Mouse (Mus musculus) midbrain, embryonic 11.5 days (tissue): ENCODE data around the gene Tmc5. TPM values are rescaled to one million over a fixed set of nuclear protein-coding genes. Genes with fewer than 3 reads are reported as not detected.

Experiments
- ATAC-seq: fragments of 200-750 bp; cut with Nextera tagmentation; 2 replicates; pipeline ENCODE4 v1.8.0; 2017; ENCODE audit warnings: moderate TSS enrichment, moderate library complexity; ENCODE audit not compliant: low FRiP score
- DNase-seq: peaks from one replicate; pipeline ENCODE4 v3.0.0; 2015; ENCODE audit warnings: low spot score; ENCODE audit errors: missing footprints
- H3K27ac ChIP-seq: fragments of 300-500 bp; sonication (generic); 2 replicates; pipeline ENCODE4 v1.5.1; 2014; ENCODE audit warnings: low read depth, low read length
- H3K27me3 ChIP-seq: fragments of 300-500 bp; sonication (generic); 2 replicates; pipeline ENCODE4 v1.6.1; 2014; ENCODE audit warnings: mild to moderate bottlenecking, low read length, moderate library complexity, mixed read lengths; ENCODE audit not compliant: control insufficient read depth, insufficient read depth
- H3K36me3 ChIP-seq: fragments of 300-500 bp; sonication (generic); 2 replicates; pipeline ENCODE4 v1.6.1; 2014; ENCODE audit warnings: mild to moderate bottlenecking, low read length, moderate library complexity, mixed read lengths; ENCODE audit not compliant: control insufficient read depth, insufficient read depth
- H3K4me1 ChIP-seq: fragments of 300-500 bp; sonication (generic); 2 replicates; pipeline ENCODE4 v1.6.1; 2014; ENCODE audit warnings: low read length; ENCODE audit not compliant: control insufficient read depth, insufficient read depth
- H3K4me2 ChIP-seq: fragments of 300-500 bp; sonication (generic); 2 replicates; pipeline ENCODE4 v1.6.1; 2014; ENCODE audit warnings: mild to moderate bottlenecking, moderate library complexity
- H3K4me3 ChIP-seq: fragments of 300-500 bp; sonication (generic); 2 replicates; pipeline ENCODE4 v1.5.1; 2014; ENCODE audit warnings: low read depth, low read length
- H3K9ac ChIP-seq: fragments of 300-500 bp; sonication (generic); 2 replicates; pipeline ENCODE4 v1.6.1; 2014; ENCODE audit warnings: low read length
- H3K9me3 ChIP-seq: fragments of 300-500 bp; sonication (generic); 2 replicates; pipeline ENCODE4 v1.6.1; 2016; ENCODE audit warnings: low read length; ENCODE audit not compliant: control insufficient read depth
- WGBS: fragments of 180-500 bp; shearing (Covaris S2); extraction: QIAGEN DNeasy Blood & Tissue Kit; methylation state at CpG from one replicate; pipeline ENCODE4 v1.1.7; 2014; 5-methylcytosine and 5-hydroxymethylcytosine counted together
- polyA plus RNA-seq: library from polyadenylated mRNA; unstranded; fragments of >200 nt; fragmentation: Nextera tagmentation; extraction: Ambion mirVana; gene quantifications from 2 replicates; pipeline ENCODE4 v1.2.1, GENCODE M21; 2014

The Tmc5 gene
- polyA plus RNA-seq, 1 experiment from 2014 or later, result 0.19 TPM

DNA sequence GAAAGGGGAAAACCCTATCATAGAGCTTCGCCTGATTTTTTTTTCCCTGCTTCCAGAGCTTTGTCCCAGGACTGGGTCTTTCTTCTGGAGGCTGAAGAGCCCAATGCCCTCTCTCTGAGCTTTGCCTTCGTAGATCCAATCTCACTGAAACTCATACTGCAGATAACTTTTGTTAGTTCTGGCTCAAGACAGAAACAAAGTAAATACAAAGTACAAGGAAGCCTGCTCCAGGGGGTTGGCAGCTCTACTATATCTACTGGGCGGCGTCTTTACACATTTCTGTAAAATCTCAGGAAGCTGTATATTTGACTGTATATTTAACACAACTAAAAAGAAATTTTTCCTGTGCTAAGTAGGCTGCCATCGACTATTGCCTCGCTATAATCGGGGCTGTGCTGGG lies 13.3 kb upstream of the Tmc5 start:
- WGBS, result 24% methylated on average over 7 of the region's 7 CpGs
- Histone ChIP-seq H3K4me1 (peaks cover 3% of the 10 kb centered on the region; the same call in 1 of the 2 replicates), H3K9ac (peak overlapping the region; percentile 88), H3K9me3 (no peaks in the 10 kb centered on the region), H3K4me3 (peak overlapping the region; percentile 64), H3K36me3 (no peaks in the 10 kb centered on the region), H3K27ac (no peak overlapping the region), H3K4me2 (peak overlapping the region; percentile 93), H3K27me3 (no peaks in the 10 kb centered on the region)
- no peak for DNase-seq
- ATAC-seq, result no peak

DNA sequence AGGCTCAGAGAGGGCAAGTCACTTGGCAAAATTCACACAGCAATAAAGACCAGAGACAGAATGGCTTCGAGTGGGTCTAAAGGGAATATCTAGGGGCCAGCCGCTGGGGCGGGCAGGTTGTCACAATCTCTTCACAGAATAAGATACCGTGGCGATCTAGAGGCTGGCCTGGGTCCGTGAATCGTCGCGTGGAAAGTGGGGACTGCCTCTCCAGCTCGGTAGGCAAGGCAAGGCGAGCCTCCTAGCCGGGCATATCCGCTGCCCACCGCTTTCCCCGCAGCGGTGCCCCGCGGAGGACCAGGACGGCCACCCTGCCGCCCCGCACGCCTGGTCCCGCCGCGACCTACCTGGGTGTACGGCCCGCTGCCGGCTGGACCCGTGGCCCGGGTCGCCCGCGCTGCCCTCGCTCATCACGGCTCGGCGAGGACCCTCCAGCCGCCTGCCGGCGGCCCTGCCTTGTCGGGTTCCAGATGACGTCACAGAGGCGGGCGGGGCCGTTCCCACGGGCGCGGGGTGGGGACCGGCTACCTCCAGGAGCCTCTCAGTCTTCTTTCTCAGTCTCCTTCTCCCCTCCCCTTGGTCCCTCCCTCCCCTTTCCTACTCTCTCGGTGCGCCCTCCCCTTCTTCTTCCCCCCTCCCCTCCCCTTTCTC lies 12.7 kb upstream of the Tmc5 start, which contains the start of gene Tmc7:
TSS of gene Tmc7 (minus strand) at position 480 of the 651 bp plus-strand sequence.
- DNase-seq (peak; percentile 98), ATAC-seq (peak; percentile 93)
- peaks cover 3% of the 10 kb centered on the region; the same call in 1 of the 2 replicates for H3K4me1 ChIP-seq
- H3K4me2 ChIP-seq, result peak within 1 kb of the TSS; percentile 93
- H3K4me3 ChIP-seq, result peak within 1 kb of the TSS; percentile 64
- 1% methylated on average over 31 of the region's 51 CpGs for WGBS
- no peaks in the 10 kb centered on the region for H3K36me3 ChIP-seq
- peak within 1 kb of the TSS; percentile 88 for H3K9ac ChIP-seq
- no peaks in the 10 kb centered on the region for H3K27me3 ChIP-seq
- no peak within 1 kb of the TSS; the same call in 1 of the 2 replicates for H3K27ac ChIP-seq
- no peaks in the 10 kb centered on the region for H3K9me3 ChIP-seq

DNA sequence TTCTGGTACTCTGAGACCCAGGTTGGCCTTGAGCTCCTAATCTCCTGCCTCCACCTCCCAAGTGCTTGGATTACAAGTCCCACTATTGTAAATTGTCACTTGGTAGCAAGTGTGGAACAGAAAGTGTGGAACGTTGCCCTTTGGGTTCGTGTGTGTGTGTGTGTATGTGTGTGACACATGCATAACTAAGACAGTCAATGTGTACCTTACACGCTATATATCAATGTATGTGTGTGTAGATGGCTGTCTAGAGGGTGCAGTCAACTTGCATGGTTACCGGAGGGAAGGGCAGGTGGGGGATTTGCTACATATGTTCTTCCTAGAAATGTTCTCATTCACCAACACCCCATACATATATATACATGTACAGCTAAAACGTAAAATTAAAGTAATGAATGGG lies 12.2 kb upstream of the Tmc5 start:
- H3K4me1 ChIP-seq, result peaks cover 3% of the 10 kb centered on the region; the same call in 1 of the 2 replicates
- WGBS, result 71% methylated on average over 5 of the region's 5 CpGs
- no peaks in the 10 kb centered on the region for H3K9me3 ChIP-seq
- peak overlapping the region; percentile 64; the same call in 1 of the 2 replicates for H3K4me3 ChIP-seq
- ATAC-seq (no peak), DNase-seq (no peak)
- H3K36me3 ChIP-seq, result no peaks in the 10 kb centered on the region
- no peaks in the 10 kb centered on the region for H3K27me3 ChIP-seq
- H3K9ac ChIP-seq, result no peak overlapping the region
- H3K27ac ChIP-seq, result no peak overlapping the region
- peak overlapping the region; percentile 93 for H3K4me2 ChIP-seq

DNA sequence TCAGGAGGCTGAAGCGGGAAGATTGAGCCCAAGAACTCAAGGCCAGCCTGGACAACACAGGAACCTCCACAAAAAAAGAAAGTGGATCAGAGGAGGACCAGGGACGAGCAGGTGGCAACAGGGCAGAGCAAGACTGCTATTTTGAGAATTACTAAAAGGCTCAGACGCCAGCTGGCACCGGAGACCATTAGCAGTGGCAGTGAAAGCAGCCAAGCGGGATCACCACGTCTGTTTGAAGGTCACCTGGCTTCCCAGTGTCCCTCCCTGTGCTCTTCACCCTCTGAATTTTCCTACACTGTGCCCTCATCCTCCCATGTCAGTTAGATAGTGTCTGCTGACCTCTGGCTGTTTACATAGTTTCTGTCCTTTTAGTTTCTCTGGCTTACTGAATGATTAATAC lies 11.2 kb upstream of the Tmc5 start:
- Histone ChIP-seq H3K9me3 (no peaks in the 10 kb centered on the region), H3K36me3 (no peaks in the 10 kb centered on the region), H3K9ac (no peak overlapping the region), H3K4me1 (peaks cover 3% of the 10 kb centered on the region; the same call in 1 of the 2 replicates), H3K27me3 (no peaks in the 10 kb centered on the region), H3K4me2 (no peak overlapping the region), H3K27ac (no peak overlapping the region), H3K4me3 (no peak overlapping the region)
- ATAC-seq, result no peak
- DNase-seq, result no peak
- WGBS, result 85% methylated on average over 6 of the region's 6 CpGs

DNA sequence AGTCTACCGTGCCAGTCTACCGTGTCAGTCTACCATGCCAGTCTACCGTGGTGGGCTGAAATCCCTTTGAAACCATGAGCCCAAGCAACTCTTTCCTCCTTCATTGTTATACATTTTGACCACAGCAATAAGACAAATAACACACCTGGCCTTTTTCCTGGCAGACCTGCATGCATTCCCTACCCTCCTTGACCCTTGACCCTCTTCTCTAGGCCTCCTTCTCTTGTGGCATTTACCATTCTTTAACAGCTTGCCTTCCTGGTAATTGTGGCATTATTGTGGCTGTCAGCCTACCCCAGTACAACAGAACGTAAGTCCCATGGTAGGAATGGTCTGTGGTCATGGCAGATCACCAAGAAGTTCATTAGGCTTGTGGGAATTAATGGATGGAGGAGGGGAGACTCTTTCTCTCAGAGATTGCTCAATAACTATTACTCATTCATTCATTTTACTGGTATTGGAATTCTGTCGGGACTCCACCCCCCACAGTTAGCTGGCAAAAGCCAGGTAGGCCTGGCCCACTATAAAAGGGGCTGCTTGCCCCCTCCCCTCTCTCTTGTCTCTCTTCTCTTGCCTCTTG lies 6.3 kb upstream of the Tmc5 start:
- Histone ChIP-seq H3K9ac (no peak overlapping the region), H3K36me3 (no peaks in the 10 kb centered on the region), H3K4me2 (no peak overlapping the region), H3K27ac (no peak overlapping the region), H3K27me3 (no peaks in the 10 kb centered on the region), H3K4me3 (no peak overlapping the region), H3K9me3 (no peaks in the 10 kb centered on the region), H3K4me1 (peaks cover 22% of the 10 kb centered on the region)
- DNase-seq (no peak), ATAC-seq (no peak)
- 91% methylated on average over 5 of the region's 5 CpGs for WGBS

DNA sequence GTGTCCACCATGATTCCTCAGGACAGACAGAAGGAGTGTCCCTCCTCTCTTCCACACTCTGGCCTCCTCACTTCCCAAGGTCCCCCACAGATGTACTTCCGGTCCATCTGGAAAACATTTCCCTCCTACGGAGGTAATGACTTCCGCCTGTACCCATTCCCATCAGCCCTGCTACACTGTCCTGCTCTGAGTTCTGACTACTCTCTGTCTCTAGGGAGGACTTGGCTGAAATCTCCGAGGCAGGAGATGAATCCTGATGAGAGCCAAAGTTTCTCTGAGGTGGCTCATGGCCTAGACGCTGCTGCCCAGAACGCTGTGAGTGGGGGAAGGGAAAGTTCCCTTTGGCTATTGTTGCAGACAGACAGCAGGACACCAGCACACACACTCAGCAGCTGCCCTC lies 5.0 kb upstream of the Tmc5 start:
- no peak for ATAC-seq
- no peak for DNase-seq
- Histone ChIP-seq H3K27ac (peak overlapping the region; percentile 4; the same call in 1 of the 2 replicates), H3K4me2 (no peak overlapping the region), H3K9me3 (no peaks in the 10 kb centered on the region), H3K4me1 (peaks cover 24% of the 10 kb centered on the region), H3K36me3 (no peaks in the 10 kb centered on the region), H3K4me3 (no peak overlapping the region), H3K27me3 (no peaks in the 10 kb centered on the region; the same call in 1 of the 2 replicates), H3K9ac (peak overlapping the region; percentile 33; the same call in 1 of the 2 replicates)
- WGBS, result 44% methylated on average over 6 of the region's 6 CpGs

DNA sequence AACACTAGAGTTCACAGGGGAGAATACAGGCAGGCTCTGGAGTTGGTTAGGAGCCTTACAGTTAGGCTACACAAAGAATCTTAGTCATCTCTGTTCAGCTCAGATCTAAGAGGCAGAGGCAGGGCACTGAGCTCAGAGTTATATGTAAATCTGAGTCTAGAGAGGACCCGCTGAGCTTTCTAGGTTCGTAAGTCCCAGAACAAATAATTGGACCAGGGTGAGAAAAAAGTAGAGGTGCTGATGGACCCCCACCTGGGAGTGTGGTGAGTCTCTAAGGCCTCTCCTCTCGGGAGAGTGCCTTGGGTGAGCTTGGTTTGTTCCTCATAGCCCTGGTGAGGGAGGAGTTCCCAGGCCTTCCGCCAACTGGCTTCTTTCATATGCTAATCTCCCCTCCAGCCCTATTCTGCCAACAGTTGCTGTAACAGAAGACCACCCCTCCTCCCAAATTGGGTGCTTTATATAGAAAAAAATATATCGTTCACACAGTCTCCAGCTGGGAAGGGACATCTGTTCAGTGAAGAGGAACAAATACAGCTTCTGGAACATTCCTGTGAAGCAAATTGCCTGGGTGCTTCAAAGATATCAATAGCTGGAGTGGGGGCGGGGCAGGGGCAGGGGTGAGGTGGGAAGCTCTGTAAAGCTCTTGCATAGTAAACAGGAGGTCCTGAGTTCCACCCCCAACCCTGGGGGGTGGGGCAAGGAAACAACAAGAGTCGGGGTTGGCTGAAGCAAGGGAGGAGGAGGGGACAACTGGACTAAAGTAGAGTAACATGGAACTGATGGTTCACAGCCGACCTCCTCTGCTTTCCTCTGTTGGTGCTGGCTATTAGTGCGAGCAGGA lies 3.3 kb upstream of the Tmc5 start:
- Histone ChIP-seq H3K4me2 (peak overlapping the region; percentile 35), H3K4me1 (peaks cover 27% of the 10 kb centered on the region), H3K27me3 (peaks cover 6% of the 10 kb centered on the region; the same call in 1 of the 2 replicates), H3K9me3 (no peaks in the 10 kb centered on the region), H3K9ac (peak overlapping the region; percentile 41), H3K27ac (peak overlapping the region; percentile 96), H3K36me3 (no peaks in the 10 kb centered on the region), H3K4me3 (0 out of 2 replicates have a peak overlapping the region, but pooled peaks have one; percentile 10)
- ATAC-seq (peak; percentile 93), DNase-seq (peak; percentile 98)
- 3% methylated on average over 9 of the region's 9 CpGs for WGBS

DNA sequence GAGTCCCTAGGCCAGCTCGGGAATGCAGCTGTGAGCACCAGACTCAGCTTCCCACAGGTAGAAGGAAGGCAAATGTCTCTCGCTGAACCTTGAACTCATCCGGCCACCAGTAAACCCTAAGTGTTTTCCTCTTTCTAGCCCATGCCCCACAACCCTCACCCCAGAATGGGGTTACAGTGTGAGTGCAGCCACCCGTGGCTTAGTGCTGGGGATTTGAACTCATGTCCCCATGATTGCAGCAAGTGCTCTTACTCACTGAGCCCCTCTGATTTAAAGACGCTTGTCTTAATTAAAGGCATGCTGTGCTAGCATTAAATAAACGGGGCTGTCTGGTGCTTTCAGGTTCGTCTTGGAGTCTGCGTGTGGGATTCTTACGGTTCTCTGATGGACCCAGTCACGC lies 2.5 kb upstream of the Tmc5 start:
- DNase-seq (peak; percentile 91), ATAC-seq (peak; percentile 1; the same call in 1 of the 2 replicates)
- 31% methylated on average over 10 of the region's 10 CpGs for WGBS
- Histone ChIP-seq H3K4me2 (peak overlapping the region; percentile 35), H3K36me3 (no peaks in the 10 kb centered on the region), H3K27me3 (peaks cover 6% of the 10 kb centered on the region; the same call in 1 of the 2 replicates), H3K4me3 (0 out of 2 replicates have a peak overlapping the region, but pooled peaks have one; percentile 10), H3K4me1 (peaks cover 27% of the 10 kb centered on the region), H3K9me3 (no peaks in the 10 kb centered on the region), H3K27ac (peak overlapping the region; percentile 96), H3K9ac (peak overlapping the region; percentile 2)
